Mouse (Mus musculus): ENCODE data around the gene Phf23. TPM values are rescaled to one million over a fixed set of nuclear protein-coding genes. Genes with fewer than 3 reads are reported as not detected.
"Not testable (repeated sequence)": the region's sequence is repeated elsewhere in the genome, so short reads cannot be mapped to it uniquely, and the experiment has no call there.

Gene Phf23
- polyA plus RNA-seq, 1 experiment from 2014 or later: 53.1 TPM

DNA sequence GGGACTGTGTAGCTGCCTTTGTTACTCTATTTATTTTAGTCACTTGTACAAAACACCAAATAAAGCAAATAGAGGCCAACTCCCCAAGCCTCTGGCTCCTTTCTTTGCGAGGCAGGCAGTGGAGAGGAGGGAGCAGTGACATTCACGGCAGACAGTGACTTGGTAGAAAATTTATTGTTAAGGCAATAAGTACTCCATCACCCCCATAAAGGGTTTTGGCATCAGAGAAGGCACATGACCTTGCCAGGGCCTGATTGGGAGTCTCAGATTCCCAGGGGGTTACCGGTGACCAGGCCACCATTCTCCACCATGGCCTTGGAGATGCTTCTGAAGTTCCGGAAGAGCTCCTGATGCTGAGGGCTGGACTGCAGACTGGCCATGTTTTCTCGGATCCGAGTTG is 14.5 kb downstream of the Phf23 start:
- peaks cover 11% of the 10 kb centered on the region for H3K4me1 ChIP-seq (ENCODE audit: control insufficient read depth, insufficient read depth, low read length)
- H3K4me2 ChIP-seq (ENCODE audit: low read depth, low read length): no peak overlapping the region
- ATAC-seq: no peak
- H3K9me3 ChIP-seq (ENCODE audit: control insufficient read depth, low read length): no peaks in the 10 kb centered on the region
- 89% methylated on average over 6 of the region's 6 CpGs for WGBS
- peaks cover 46% of the 10 kb centered on the region for H3K36me3 ChIP-seq (ENCODE audit: control insufficient read depth, insufficient read depth, low read length)
- H3K27me3 ChIP-seq (replicated peaks; ENCODE audit: control insufficient read depth, insufficient read depth, low read length): no peaks in the 10 kb centered on the region
- no peak overlapping the region for H3K9ac ChIP-seq (ENCODE audit: low read depth, low read length)
- H3K4me3 ChIP-seq (ENCODE audit: low read length): no peak overlapping the region
- H3K27ac ChIP-seq (ENCODE audit: low read length): no peak overlapping the region

- H3K4me2 ChIP-seq (ENCODE audit: low read depth, low read length): no peak overlapping the region
- no peak overlapping the region for H3K9ac ChIP-seq (ENCODE audit: low read depth, low read length)
- H3K4me1 ChIP-seq (ENCODE audit: control insufficient read depth, insufficient read depth, low read length): peaks cover 11% of the 10 kb centered on the region
- H3K36me3 ChIP-seq (ENCODE audit: control insufficient read depth, insufficient read depth, low read length): peaks cover 46% of the 10 kb centered on the region
- WGBS: 82% methylated on average over 12 of the region's 12 CpGs
- no peak for ATAC-seq
- no peak overlapping the region for H3K4me3 ChIP-seq (ENCODE audit: low read length)
- no peaks in the 10 kb centered on the region for H3K27me3 ChIP-seq (replicated peaks; ENCODE audit: control insufficient read depth, insufficient read depth, low read length)
- H3K9me3 ChIP-seq (ENCODE audit: control insufficient read depth, low read length): no peaks in the 10 kb centered on the region
- no peak overlapping the region for H3K27ac ChIP-seq (ENCODE audit: low read length)
Measured at GRCm38 (mm10) chr11:70010548-70010947, 15.0 kb downstream of the Phf23 start.

DNA sequence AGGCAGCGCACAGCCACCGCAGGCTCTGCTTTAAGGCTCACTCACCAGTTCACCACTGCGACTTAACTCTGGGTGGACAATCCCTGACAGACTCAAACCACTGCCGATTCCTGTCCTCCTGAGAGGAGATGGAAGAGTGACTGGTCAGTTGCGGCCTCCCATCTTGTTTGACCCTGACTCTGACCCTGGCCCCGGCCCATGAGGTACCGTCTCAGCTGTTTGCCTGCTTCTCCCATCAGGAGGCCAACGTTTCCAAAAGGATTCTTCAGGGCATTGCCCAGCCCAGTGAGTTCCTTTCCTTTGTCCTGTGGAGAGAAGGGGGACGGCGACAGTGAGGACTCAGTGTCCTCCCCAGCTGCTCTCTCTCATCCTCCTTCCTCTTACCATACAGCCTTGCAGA is 15.4 kb downstream of the Phf23 start:
- Histone ChIP-seq H3K9ac (ENCODE audit: low read depth, low read length) (no peak overlapping the region), H3K9me3 (ENCODE audit: control insufficient read depth, low read length) (no peaks in the 10 kb centered on the region), H3K4me2 (ENCODE audit: low read depth, low read length) (no peak overlapping the region), H3K4me3 (ENCODE audit: low read length) (no peak overlapping the region), H3K4me1 (ENCODE audit: control insufficient read depth, insufficient read depth, low read length) (peaks cover 11% of the 10 kb centered on the region), H3K36me3 (ENCODE audit: control insufficient read depth, insufficient read depth, low read length) (peaks cover 46% of the 10 kb centered on the region), H3K27ac (ENCODE audit: low read length) (no peak overlapping the region), H3K27me3 (replicated peaks; ENCODE audit: control insufficient read depth, insufficient read depth, low read length) (no peaks in the 10 kb centered on the region)
- WGBS: 90% methylated on average over 10 of the region's 10 CpGs
- ATAC-seq: no peak

- peaks cover 18% of the 10 kb centered on the region for H3K4me1 ChIP-seq (ENCODE audit: control insufficient read depth, insufficient read depth, low read length)
- 88% methylated on average over 9 of the region's 9 CpGs for WGBS
- H3K27ac ChIP-seq (ENCODE audit: low read length): no peak overlapping the region
- no peaks in the 10 kb centered on the region for H3K9me3 ChIP-seq (ENCODE audit: control insufficient read depth, low read length)
- H3K36me3 ChIP-seq (ENCODE audit: control insufficient read depth, insufficient read depth, low read length): peaks cover 39% of the 10 kb centered on the region
- H3K4me2 ChIP-seq (ENCODE audit: low read depth, low read length): no peak overlapping the region
- no peaks in the 10 kb centered on the region for H3K27me3 ChIP-seq (replicated peaks; ENCODE audit: control insufficient read depth, insufficient read depth, low read length)
- H3K9ac ChIP-seq (ENCODE audit: low read depth, low read length): no peak overlapping the region
- ATAC-seq: no peak
- H3K4me3 ChIP-seq (ENCODE audit: low read length): no peak overlapping the region
Measured at GRCm38 (mm10) chr11:70012931-70013330, 17.4 kb downstream of the Phf23 start.

GRCm38 (mm10) chr11:70013408-70013807 is 17.8 kb downstream of the Phf23 start:
- Histone ChIP-seq H3K9me3 (ENCODE audit: control insufficient read depth, low read length) (no peaks in the 10 kb centered on the region), H3K4me1 (ENCODE audit: control insufficient read depth, insufficient read depth, low read length) (peaks cover 20% of the 10 kb centered on the region), H3K9ac (ENCODE audit: low read depth, low read length) (no peak overlapping the region), H3K27me3 (replicated peaks; ENCODE audit: control insufficient read depth, insufficient read depth, low read length) (no peaks in the 10 kb centered on the region), H3K36me3 (ENCODE audit: control insufficient read depth, insufficient read depth, low read length) (peaks cover 39% of the 10 kb centered on the region), H3K4me2 (ENCODE audit: low read depth, low read length) (no peak overlapping the region), H3K4me3 (ENCODE audit: low read length) (no peak overlapping the region), H3K27ac (ENCODE audit: low read length) (no peak overlapping the region)
- ATAC-seq: no peak
- 85% methylated on average over 3 of the region's 3 CpGs for WGBS

GRCm38 (mm10) chr11:70014051-70014450 is 18.5 kb downstream of the Phf23 start:
- no peaks in the 10 kb centered on the region for H3K9me3 ChIP-seq (ENCODE audit: control insufficient read depth, low read length)

DNA sequence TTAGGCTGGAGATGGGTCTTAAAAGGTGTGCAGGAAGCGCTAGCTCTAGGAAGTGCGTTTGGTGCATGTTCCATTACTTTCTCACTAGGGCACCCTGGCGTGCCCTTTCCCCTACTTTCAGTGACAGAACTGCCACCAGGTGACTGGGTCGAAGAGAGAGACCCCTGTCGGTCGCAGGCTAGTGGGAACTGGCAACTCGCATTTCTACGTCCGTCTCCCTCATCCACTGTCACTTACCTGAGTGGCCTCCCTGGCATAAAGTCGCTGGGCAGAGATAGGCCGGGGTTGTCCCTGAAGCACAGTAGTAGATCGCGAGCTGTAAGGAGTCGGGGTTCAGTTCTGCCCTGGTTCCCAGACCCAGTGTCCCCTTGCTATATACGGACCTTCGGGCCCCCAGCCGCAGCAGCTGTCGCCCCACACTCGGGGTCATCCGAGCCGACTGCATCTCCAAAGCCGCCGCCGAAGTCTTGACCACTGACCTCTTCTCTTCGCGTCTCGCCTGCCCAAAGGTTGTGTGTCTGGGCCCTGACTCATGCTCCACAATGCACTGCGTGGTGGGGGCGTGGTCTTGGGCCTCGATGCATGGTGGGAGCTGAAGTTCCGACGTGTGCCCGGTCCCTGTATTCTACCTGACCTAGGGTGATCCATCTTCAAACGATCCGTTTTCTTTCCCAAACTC is 19.4 kb downstream of the Phf23 start, which contains the start of gene Acadvl:
Gene Acadvl (minus strand): TSS at position 532 of the 679 bp plus-strand sequence.
- H3K4me2 ChIP-seq (ENCODE audit: low read depth, low read length): peak within 1 kb of the TSS; percentile 55
- no peaks in the 10 kb centered on the region for H3K9me3 ChIP-seq (ENCODE audit: control insufficient read depth, low read length)
- H3K36me3 ChIP-seq (ENCODE audit: control insufficient read depth, insufficient read depth, low read length): peaks cover 27% of the 10 kb centered on the region
- H3K9ac ChIP-seq (ENCODE audit: low read depth, low read length): peak within 1 kb of the TSS; percentile 84
- H3K4me1 ChIP-seq (ENCODE audit: control insufficient read depth, insufficient read depth, low read length): peaks cover 32% of the 10 kb centered on the region
- no peaks in the 10 kb centered on the region for H3K27me3 ChIP-seq (replicated peaks; ENCODE audit: control insufficient read depth, insufficient read depth, low read length)
- peak; percentile 91 for ATAC-seq
- H3K4me3 ChIP-seq (ENCODE audit: low read length): peak within 1 kb of the TSS; percentile 70
- 1% methylated on average over 35 of the region's 35 CpGs for WGBS
- peak within 1 kb of the TSS; percentile 76 for H3K27ac ChIP-seq (ENCODE audit: low read length)

More at GRCm38 (mm10) chr11:70014051-70014450, 18.5 kb downstream of the Phf23 start:
- ATAC-seq: no peak
- Histone ChIP-seq H3K27me3 (replicated peaks; ENCODE audit: control insufficient read depth, insufficient read depth, low read length) (no peaks in the 10 kb centered on the region), H3K4me2 (ENCODE audit: low read depth, low read length) (peak overlapping the region; percentile 55), H3K4me1 (ENCODE audit: control insufficient read depth, insufficient read depth, low read length) (peaks cover 22% of the 10 kb centered on the region), H3K9ac (ENCODE audit: low read depth, low read length) (peak overlapping the region; percentile 84), H3K27ac (ENCODE audit: low read length) (peak overlapping the region; percentile 76; the same call in 1 of the 2 replicates), H3K4me3 (ENCODE audit: low read length) (peak overlapping the region; percentile 70), H3K36me3 (ENCODE audit: control insufficient read depth, insufficient read depth, low read length) (peaks cover 35% of the 10 kb centered on the region)
- 54% methylated on average over 5 of the region's 5 CpGs for WGBS

GRCm38 (mm10) chr11:70015677-70016076 is 20.1 kb downstream of the Phf23 start:
- Histone ChIP-seq H3K27ac (ENCODE audit: low read length) (no peak overlapping the region), H3K9ac (ENCODE audit: low read depth, low read length) (peak overlapping the region; percentile 84), H3K4me2 (ENCODE audit: low read depth, low read length) (peak overlapping the region; percentile 55), H3K9me3 (ENCODE audit: control insufficient read depth, low read length) (no peaks in the 10 kb centered on the region), H3K4me1 (ENCODE audit: control insufficient read depth, insufficient read depth, low read length) (peaks cover 35% of the 10 kb centered on the region), H3K36me3 (ENCODE audit: control insufficient read depth, insufficient read depth, low read length) (peaks cover 20% of the 10 kb centered on the region), H3K4me3 (ENCODE audit: low read length) (peak overlapping the region; percentile 70; the same call in 1 of the 2 replicates), H3K27me3 (replicated peaks; ENCODE audit: control insufficient read depth, insufficient read depth, low read length) (no peaks in the 10 kb centered on the region)
- ATAC-seq: no peak
- 64% methylated on average over 6 of the region's 6 CpGs for WGBS

GRCm38 (mm10) chr11:70016177-70016576 is 20.6 kb downstream of the Phf23 start:
- not testable (repeated sequence) for H3K27me3 ChIP-seq (replicated peaks; ENCODE audit: control insufficient read depth, insufficient read depth, low read length); H3K27ac ChIP-seq (ENCODE audit: low read length); H3K4me2 ChIP-seq (ENCODE audit: low read depth, low read length); H3K9ac ChIP-seq (ENCODE audit: low read depth, low read length); H3K9me3 ChIP-seq (ENCODE audit: control insufficient read depth, low read length); H3K4me3 ChIP-seq (ENCODE audit: low read length); ATAC-seq
- H3K4me1 ChIP-seq (ENCODE audit: control insufficient read depth, insufficient read depth, low read length): peaks cover 35% of the 10 kb centered on the region
- 80% methylated on average over 2 of the region's 2 CpGs for WGBS
- H3K36me3 ChIP-seq (ENCODE audit: control insufficient read depth, insufficient read depth, low read length): peaks cover 16% of the 10 kb centered on the region; the same call in 1 of the 2 replicates

Data from intestine, embryonic 16.5 days (tissue).